Mouse (Mus musculus): ENCODE data around the gene Ank.

DNA sequence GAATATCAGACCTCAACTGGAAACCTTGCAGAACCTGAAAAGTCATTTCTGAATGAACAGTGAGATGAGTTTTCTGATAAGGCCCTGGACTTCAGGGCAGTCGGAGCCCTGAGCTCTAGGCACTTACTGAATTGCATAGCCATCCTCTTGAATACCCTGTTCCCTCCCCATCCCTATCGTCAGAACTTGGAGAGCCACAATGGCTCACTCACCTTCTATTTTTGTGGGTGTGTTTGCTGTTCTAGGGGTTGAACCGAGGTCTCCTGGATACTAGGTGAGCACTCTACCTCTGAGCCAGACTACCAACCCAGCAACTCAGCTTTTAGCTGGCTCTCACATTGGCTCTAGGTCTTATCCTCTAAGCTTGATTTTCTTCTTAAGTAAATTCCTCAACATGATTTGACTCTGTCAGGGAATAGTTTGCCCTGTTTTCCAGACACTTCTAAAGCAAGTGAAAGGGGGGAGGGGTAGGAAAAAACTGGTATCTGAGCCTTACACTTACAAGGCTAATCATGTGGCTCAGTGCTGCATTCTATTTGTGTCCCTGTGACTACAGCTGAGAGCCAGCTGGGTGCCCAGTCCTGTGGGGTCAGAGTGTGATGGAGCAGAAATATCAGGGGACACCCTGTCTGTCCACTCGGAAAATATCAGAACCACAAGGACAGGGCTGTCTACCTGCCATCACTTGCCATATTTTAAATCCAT lies 71.2 kb downstream of the Ank start:
- TF ChIP-seq POLR2A (IDR thresholded peaks at IDR 0.05; ENCODE audit: borderline replicate concordance, extremely low read depth, insufficient read depth, insufficient read length, poor library complexity, severe bottlenecking) (no peak), CTCF (IDR thresholded peaks at IDR 0.05; ENCODE audit: borderline replicate concordance, extremely low read depth, insufficient read depth, insufficient read length) (no peak)
